Mouse (Mus musculus): ENCODE data around the gene Lmod3. TPM values are rescaled to one million over a fixed set of nuclear protein-coding genes. Genes with fewer than 3 reads are reported as not detected.

Lmod3 gene
- polyA plus RNA-seq, 1 experiment from 2014 or later: 0.79 TPM

- WGBS: under 1% methylated on average over 16 of the region's 16 CpGs
- peak; percentile 67 for ATAC-seq (replicated peaks; ENCODE audit: low FRiP score)
- no peaks in the 10 kb centered on the region for H3K27me3 ChIP-seq
These were observed 47.6 kb downstream of the Lmod3 start for GRCm38 (mm10) chr6:97204952-97205351.

GRCm38 (mm10) chr6:97204252-97204869 lies 48.2 kb downstream of the Lmod3 start:
- no peaks in the 10 kb centered on the region for H3K27me3 ChIP-seq
- 14% methylated on average over 9 of the region's 9 CpGs for WGBS
- peak overlapping the region; percentile 87 for H3K4me3 ChIP-seq (replicated peaks)
- peak overlapping the region; percentile 84 for H3K9ac ChIP-seq
- H3K27ac ChIP-seq: peak overlapping the region; percentile 89; the same call in 1 of the 2 replicates
- no peak for ATAC-seq (replicated peaks; ENCODE audit: low FRiP score)
- peak overlapping the region; percentile 63 for H3K4me2 ChIP-seq
- H3K36me3 ChIP-seq: no peaks in the 10 kb centered on the region
- H3K9me3 ChIP-seq (replicated peaks): no peaks in the 10 kb centered on the region
- H3K4me1 ChIP-seq: peaks cover 19% of the 10 kb centered on the region

More at GRCm38 (mm10) chr6:97204952-97205351, 47.6 kb downstream of the Lmod3 start:
- H3K9me3 ChIP-seq (replicated peaks): no peaks in the 10 kb centered on the region
- peaks cover 25% of the 10 kb centered on the region for H3K4me1 ChIP-seq
- peak overlapping the region; percentile 84 for H3K9ac ChIP-seq
- no peaks in the 10 kb centered on the region for H3K36me3 ChIP-seq
- peak overlapping the region; percentile 89 for H3K27ac ChIP-seq
- peak overlapping the region; percentile 63 for H3K4me2 ChIP-seq
- peak overlapping the region; percentile 87 for H3K4me3 ChIP-seq (replicated peaks)

- H3K4me3 ChIP-seq (replicated peaks): no peak overlapping the region
- H3K4me2 ChIP-seq: no peak overlapping the region
- H3K9me3 ChIP-seq (replicated peaks): no peaks in the 10 kb centered on the region
- ATAC-seq (replicated peaks; ENCODE audit: low FRiP score): no peak
- peaks cover 11% of the 10 kb centered on the region for H3K36me3 ChIP-seq
- WGBS: 88% methylated on average over 3 of the region's 3 CpGs
- no peak overlapping the region for H3K9ac ChIP-seq
- no peak overlapping the region for H3K27ac ChIP-seq
- H3K27me3 ChIP-seq: no peaks in the 10 kb centered on the region
- peaks cover 13% of the 10 kb centered on the region for H3K4me1 ChIP-seq
These were observed 50.1 kb downstream of the Lmod3 start for GRCm38 (mm10) chr6:97202477-97202876.

GRCm38 (mm10) chr6:97200437-97200836 lies 52.1 kb downstream of the Lmod3 start:
- Histone ChIP-seq H3K27me3 (no peaks in the 10 kb centered on the region), H3K27ac (no peak overlapping the region), H3K9ac (no peak overlapping the region), H3K36me3 (peaks cover 31% of the 10 kb centered on the region), H3K4me3 (replicated peaks) (no peak overlapping the region), H3K9me3 (replicated peaks) (no peaks in the 10 kb centered on the region), H3K4me1 (peaks cover 13% of the 10 kb centered on the region), H3K4me2 (no peak overlapping the region)
- WGBS: 75% methylated on average over 3 of the region's 3 CpGs
- ATAC-seq (replicated peaks; ENCODE audit: low FRiP score): no peak

Other genes starting within 250 kb of the Lmod3 start
- gene Fam19a4, start 192.3 kb downstream of the Lmod3 start, polyA plus RNA-seq (2015; fragmentation: Nextera tagmentation; extraction: Ambion mirVana): 0.98 and 1.00 TPM in 2 replicates
- gene Eogt, start 103.6 kb downstream of the Lmod3 start, polyA plus RNA-seq (2015; fragmentation: Nextera tagmentation; extraction: Ambion mirVana): 18.7 and 20.1 TPM in 2 replicates
- 34.7 and 39.5 TPM in 2 replicates for gene Tmf1, start 73.6 kb downstream of the Lmod3 start, polyA plus RNA-seq (2015; fragmentation: Nextera tagmentation; extraction: Ambion mirVana)
- 74.1 and 82.6 TPM in 2 replicates for gene Uba3, start 47.1 kb downstream of the Lmod3 start, polyA plus RNA-seq (2015; fragmentation: Nextera tagmentation; extraction: Ambion mirVana)
- gene Arl6ip5, start 42.1 kb downstream of the Lmod3 start, polyA plus RNA-seq (2015; fragmentation: Nextera tagmentation; extraction: Ambion mirVana): 69.1 and 76.4 TPM in 2 replicates